Mouse (Mus musculus) kidney, postnatal 36 days (tissue): ENCODE measurements around the gene Col6a6.

Experiments
- DNase-seq, 2 experiments: peaks; one replicate each; pipeline ENCODE4 v3.0.0; 2021 to 2022; ENCODE audit warnings: mixed read lengths in 2 of 2

Col6a6 gene

GRCm38 (mm10) chr9:105800286-105800685 is 27.7 kb downstream of the Col6a6 start:
- DNase-seq, result no peak

GRCm38 (mm10) chr9:105796137-105796536 is 31.8 kb downstream of the Col6a6 start:
- DNase-seq, result no peak

- DNase-seq, result no peak
These were observed 33.0 kb downstream of the Col6a6 start for GRCm38 (mm10) chr9:105794965-105795364.

- DNase-seq, result no peak
These were observed 36.1 kb downstream of the Col6a6 start for GRCm38 (mm10) chr9:105791810-105792209.

- DNase-seq, result no peak
These were observed 39.8 kb downstream of the Col6a6 start for GRCm38 (mm10) chr9:105788203-105788602.

- DNase-seq, result no peak
These were observed 40.2 kb downstream of the Col6a6 start for GRCm38 (mm10) chr9:105787800-105788199.

- no peak for DNase-seq
These were observed 43.9 kb downstream of the Col6a6 start for GRCm38 (mm10) chr9:105784026-105784425.

GRCm38 (mm10) chr9:105780696-105781095 is 47.3 kb downstream of the Col6a6 start:
- no peak for DNase-seq

GRCm38 (mm10) chr9:105778741-105779140 is 49.2 kb downstream of the Col6a6 start:
- DNase-seq, result peak in 1 of 2 experiments; percentile 22

- peak; percentile 31 to 39 for DNase-seq
These were observed 53.1 kb downstream of the Col6a6 start for GRCm38 (mm10) chr9:105774878-105775277.

GRCm38 (mm10) chr9:105774321-105774720 is 53.6 kb downstream of the Col6a6 start:
- DNase-seq, result no peak

- peak; percentile 29 to 60 for DNase-seq
These were observed 56.6 kb downstream of the Col6a6 start for GRCm38 (mm10) chr9:105771380-105771779.

- DNase-seq, result no peak
These were observed 57.3 kb downstream of the Col6a6 start for GRCm38 (mm10) chr9:105770690-105771089.

GRCm38 (mm10) chr9:105765891-105766290 is 62.1 kb downstream of the Col6a6 start:
- no peak for DNase-seq

GRCm38 (mm10) chr9:105764681-105765080 is 63.3 kb downstream of the Col6a6 start:
- DNase-seq, result no peak

- no peak for DNase-seq
These were observed 63.8 kb downstream of the Col6a6 start for GRCm38 (mm10) chr9:105764127-105764526.

- no peak for DNase-seq
These were observed 64.3 kb downstream of the Col6a6 start for GRCm38 (mm10) chr9:105763625-105764024.

GRCm38 (mm10) chr9:105762274-105762673 is 65.7 kb downstream of the Col6a6 start:
- no peak for DNase-seq

- DNase-seq, result no peak
These were observed 69.1 kb downstream of the Col6a6 start for GRCm38 (mm10) chr9:105758861-105759260.

- DNase-seq, result peak; percentile 14 to 25
These were observed 69.7 kb downstream of the Col6a6 start for GRCm38 (mm10) chr9:105758173-105758765.

- DNase-seq, result no peak
These were observed 73.7 kb downstream of the Col6a6 start for GRCm38 (mm10) chr9:105754256-105754655.

- peak in 1 of 2 experiments; percentile 57 for DNase-seq
These were observed 82.1 kb downstream of the Col6a6 start for GRCm38 (mm10) chr9:105745861-105746260.

GRCm38 (mm10) chr9:105740413-105740812 is 87.5 kb downstream of the Col6a6 start:
- no peak for DNase-seq

- DNase-seq, result peak in 1 of 2 experiments; percentile 24
These were observed 88.5 kb downstream of the Col6a6 start for GRCm38 (mm10) chr9:105739446-105739845.

- DNase-seq, result peak in 1 of 2 experiments; percentile 12
These were observed 90.5 kb downstream of the Col6a6 start for GRCm38 (mm10) chr9:105737448-105737847.
